Mouse (Mus musculus): ENCODE results near the gene Fam122c. TPM values are rescaled to one million over a fixed set of nuclear protein-coding genes. Genes with fewer than 3 reads are reported as not detected.

Fam122c gene
- not detected in 2 replicates for polyA plus RNA-seq (2015; fragmentation: Nextera tagmentation; extraction: Ambion mirVana)

- H3K9me3 ChIP-seq (replicated peaks) = no peaks in the 10 kb centered on the region
- DNase-seq = no peak
- no peak within 1 kb of the TSS for H3K27ac ChIP-seq
- peaks cover 8% of the 10 kb centered on the region for H3K4me1 ChIP-seq (replicated peaks)
- WGBS (ENCODE audit: insufficient replicate concordance) = 29% methylated on average over 1 of the region's 1 CpGs
- no peak within 1 kb of the TSS for H3K9ac ChIP-seq
- H3K27me3 ChIP-seq = no peaks in the 10 kb centered on the region
- no peak for ATAC-seq (ENCODE audit: low read depth)
- no peaks in the 10 kb centered on the region for H3K36me3 ChIP-seq
- no peak within 1 kb of the TSS for H3K4me2 ChIP-seq
- no peak within 1 kb of the TSS for H3K4me3 ChIP-seq (replicated peaks)
These were observed at the start of gene Fam122c for GRCm38 (mm10) chrX:53273124-53273523. Gene Fam122c, plus strand, starts transcription at chrX:53273424.

- no peaks in the 10 kb centered on the region for H3K36me3 ChIP-seq
- H3K9ac ChIP-seq = no peak overlapping the region
- H3K27me3 ChIP-seq = no peaks in the 10 kb centered on the region
- H3K9me3 ChIP-seq (replicated peaks) = no peaks in the 10 kb centered on the region
- no peaks in the 10 kb centered on the region for H3K4me1 ChIP-seq (replicated peaks)
- 53% methylated on average over 6 of the region's 6 CpGs for WGBS (ENCODE audit: insufficient replicate concordance)
- no peak overlapping the region for H3K4me2 ChIP-seq
- DNase-seq (no peak), ATAC-seq (ENCODE audit: low read depth) (no peak)
- H3K27ac ChIP-seq = no peak overlapping the region
- H3K4me3 ChIP-seq (replicated peaks) = no peak overlapping the region
These were observed 48.8 kb upstream of the Fam122c start for GRCm38 (mm10) chrX:53224353-53224944.

GRCm38 (mm10) chrX:53231965-53232364 lies 41.3 kb upstream of the Fam122c start:
- H3K4me1 ChIP-seq (replicated peaks) = peaks cover 4% of the 10 kb centered on the region
- DNase-seq (no peak), ATAC-seq (ENCODE audit: low read depth) (no peak)
- peak overlapping the region; percentile 49; the same call in 1 of the 2 replicates for H3K9ac ChIP-seq
- peak overlapping the region; percentile 32 for H3K4me3 ChIP-seq (replicated peaks)
- no peak overlapping the region for H3K27ac ChIP-seq
- H3K36me3 ChIP-seq = no peaks in the 10 kb centered on the region
- no peaks in the 10 kb centered on the region for H3K9me3 ChIP-seq (replicated peaks)
- no peaks in the 10 kb centered on the region for H3K27me3 ChIP-seq
- peak overlapping the region; percentile 60 for H3K4me2 ChIP-seq
- 26% methylated on average over 13 of the region's 13 CpGs for WGBS (ENCODE audit: insufficient replicate concordance)

- no peak for ATAC-seq (ENCODE audit: low read depth)
These were observed 39.5 kb upstream of the Fam122c start for GRCm38 (mm10) chrX:53233689-53234088.

GRCm38 (mm10) chrX:53236404-53236803 lies 36.8 kb upstream of the Fam122c start:
- no peaks in the 10 kb centered on the region for H3K27me3 ChIP-seq
- ATAC-seq (ENCODE audit: low read depth) (peak; percentile 60), DNase-seq (peak; percentile 6)
- 33% methylated on average over 7 of the region's 7 CpGs for WGBS (ENCODE audit: insufficient replicate concordance)
- no peak overlapping the region for H3K9ac ChIP-seq
- H3K36me3 ChIP-seq = no peaks in the 10 kb centered on the region
- no peak overlapping the region for H3K4me2 ChIP-seq
- peaks cover 6% of the 10 kb centered on the region for H3K4me1 ChIP-seq (replicated peaks)
- H3K27ac ChIP-seq = no peak overlapping the region
- no peak overlapping the region for H3K4me3 ChIP-seq (replicated peaks)
- H3K9me3 ChIP-seq (replicated peaks) = no peaks in the 10 kb centered on the region

More at GRCm38 (mm10) chrX:53233689-53234088, 39.5 kb upstream of the Fam122c start:
- Histone ChIP-seq H3K9ac (no peak overlapping the region), H3K4me3 (replicated peaks) (no peak overlapping the region), H3K36me3 (no peaks in the 10 kb centered on the region), H3K27ac (no peak overlapping the region), H3K4me1 (replicated peaks) (peaks cover 6% of the 10 kb centered on the region), H3K4me2 (no peak overlapping the region), H3K9me3 (replicated peaks) (no peaks in the 10 kb centered on the region), H3K27me3 (no peaks in the 10 kb centered on the region)
- 31% methylated on average over 4 of the region's 4 CpGs for whole genome bisulfite sequencing (ENCODE audit: insufficient replicate concordance)
- DNase-seq = no peak

GRCm38 (mm10) chrX:53237971-53238370 lies 35.3 kb upstream of the Fam122c start:
- DNase-seq (peak; percentile 3), ATAC-seq (ENCODE audit: low read depth) (no peak)
- Histone ChIP-seq H3K4me1 (replicated peaks) (peaks cover 6% of the 10 kb centered on the region), H3K4me3 (replicated peaks) (no peak overlapping the region), H3K36me3 (no peaks in the 10 kb centered on the region), H3K27ac (no peak overlapping the region), H3K9ac (no peak overlapping the region), H3K9me3 (replicated peaks) (no peaks in the 10 kb centered on the region), H3K4me2 (no peak overlapping the region), H3K27me3 (no peaks in the 10 kb centered on the region)
- WGBS (ENCODE audit: insufficient replicate concordance) = 6% methylated on average over 2 of the region's 2 CpGs

GRCm38 (mm10) chrX:53240011-53240410 lies 33.2 kb upstream of the Fam122c start, which contains the start of gene Plac1:
Gene Plac1, minus strand, starts transcription at chrX:53240111.
- ATAC-seq (ENCODE audit: low read depth) (no peak), DNase-seq (no peak)
- H3K4me1 ChIP-seq (replicated peaks) = peaks cover 6% of the 10 kb centered on the region
- H3K27ac ChIP-seq = no peak within 1 kb of the TSS
- H3K9me3 ChIP-seq (replicated peaks) = no peaks in the 10 kb centered on the region
- H3K27me3 ChIP-seq = no peaks in the 10 kb centered on the region
- H3K9ac ChIP-seq = no peak within 1 kb of the TSS
- no peaks in the 10 kb centered on the region for H3K36me3 ChIP-seq
- H3K4me2 ChIP-seq = no peak within 1 kb of the TSS
- H3K4me3 ChIP-seq (replicated peaks) = no peak within 1 kb of the TSS
- WGBS (ENCODE audit: insufficient replicate concordance) = 44% methylated on average over 4 of the region's 4 CpGs

GRCm38 (mm10) chrX:53255195-53255594 lies 18.0 kb upstream of the Fam122c start:
- peaks cover 4% of the 10 kb centered on the region; the same call in 1 of the 2 replicates for H3K36me3 ChIP-seq
- no peak overlapping the region for H3K27ac ChIP-seq
- no peaks in the 10 kb centered on the region for H3K9me3 ChIP-seq (replicated peaks)
- H3K27me3 ChIP-seq = no peaks in the 10 kb centered on the region
- no peak overlapping the region for H3K9ac ChIP-seq
- H3K4me1 ChIP-seq (replicated peaks) = no peaks in the 10 kb centered on the region
- no peak overlapping the region for H3K4me3 ChIP-seq (replicated peaks)
- no peak for DNase-seq
- ATAC-seq (ENCODE audit: low read depth) = no peak
- no peak overlapping the region for H3K4me2 ChIP-seq

GRCm38 (mm10) chrX:53266186-53266585 lies 7.0 kb upstream of the Fam122c start:
- Histone ChIP-seq H3K4me1 (replicated peaks) (peaks cover 24% of the 10 kb centered on the region), H3K27ac (no peak overlapping the region), H3K9me3 (replicated peaks) (no peaks in the 10 kb centered on the region), H3K4me2 (no peak overlapping the region), H3K4me3 (replicated peaks) (no peak overlapping the region), H3K9ac (no peak overlapping the region), H3K27me3 (no peaks in the 10 kb centered on the region), H3K36me3 (no peaks in the 10 kb centered on the region)
- ATAC-seq (ENCODE audit: low read depth) (no peak), DNase-seq (no peak)
- 42% methylated on average over 9 of the region's 9 CpGs for WGBS (ENCODE audit: insufficient replicate concordance)

GRCm38 (mm10) chrX:53268856-53269255 lies 4.4 kb upstream of the Fam122c start:
- Histone ChIP-seq H3K36me3 (no peaks in the 10 kb centered on the region), H3K9ac (peak overlapping the region; percentile 81), H3K9me3 (replicated peaks) (no peaks in the 10 kb centered on the region), H3K4me3 (replicated peaks) (peak overlapping the region; percentile 77), H3K27ac (0 out of 2 replicates have a peak overlapping the region, but pooled peaks have one; percentile 80), H3K4me1 (replicated peaks) (peaks cover 24% of the 10 kb centered on the region), H3K27me3 (no peaks in the 10 kb centered on the region), H3K4me2 (peak overlapping the region; percentile 82)
- 16% methylated on average over 10 of the region's 10 CpGs for WGBS (ENCODE audit: insufficient replicate concordance)
- ATAC-seq (ENCODE audit: low read depth) = peak; percentile 86
- peak; percentile 65 for DNase-seq

- ATAC-seq (ENCODE audit: low read depth) (peak; percentile 83), DNase-seq (peak; percentile 87)
- H3K4me2 ChIP-seq = peak within 1 kb of the TSS; percentile 82
- H3K9ac ChIP-seq = peak within 1 kb of the TSS; percentile 81
- H3K4me3 ChIP-seq (replicated peaks) = peak within 1 kb of the TSS; percentile 77
- no peaks in the 10 kb centered on the region for H3K27me3 ChIP-seq
- no peaks in the 10 kb centered on the region for H3K36me3 ChIP-seq
- peaks cover 24% of the 10 kb centered on the region for H3K4me1 ChIP-seq (replicated peaks)
- peak within 1 kb of the TSS; percentile 80 for H3K27ac ChIP-seq
- no peaks in the 10 kb centered on the region for H3K9me3 ChIP-seq (replicated peaks)
- 15% methylated on average over 40 of the region's 40 CpGs for WGBS (ENCODE audit: insufficient replicate concordance)
These were observed 3.7 kb upstream of the Fam122c start, which contains the start of gene Fam122b for GRCm38 (mm10) chrX:53269289-53270062. Gene Fam122b, minus strand, starts transcription at chrX:53269805.

Data from liver, embryonic 13.5 days (tissue).